Mouse (Mus musculus) G1E (cell line): ENCODE measurements around the gene Igf2bp3.

Experiments
- CTCF ChIP-seq: IDR thresholded peaks from 2 replicates; pipeline ENCODE4 v1.5.1; 2012; ENCODE audit warnings: low read depth, low read length, inconsistent platforms, mixed read lengths
- GATA1 ChIP-seq: IDR thresholded peaks from 2 replicates; pipeline ENCODE4 v1.6.1; 2012; ENCODE audit warnings: borderline replicate concordance, low read length, inconsistent platforms, mixed read lengths
- POLR2AphosphoS5 ChIP-seq: IDR thresholded peaks from 2 replicates; pipeline ENCODE4 v1.6.1; 2012; ENCODE audit warnings: low read depth, low read length, inconsistent platforms; ENCODE audit not compliant: insufficient replicate concordance
- TAL1 ChIP-seq: conservative IDR thresholded peaks from 2 replicates; pipeline ENCODE4 v1.6.1; 2012; ENCODE audit warnings: low read depth, low read length, inconsistent platforms, mixed read lengths

- TF ChIP-seq CTCF: no peak
- no peak for TF ChIP-seq GATA1
- TF ChIP-seq TAL1: no peak
- TF ChIP-seq POLR2AphosphoS5: no peak
Observed at GRCm38 (mm10) chr6:49211596-49211995, 3.2 kb downstream of the Igf2bp3 start.
